Mouse (Mus musculus): ENCODE measurements at regions not wholly inside any gene's neighbourhood (a gene's known extent, or its start where the extent isn't known, plus 50 kb on each side); places are given as distances from the start of the nearest gene placed in this dataset.

GRCm38 (mm10) chr13:44037774-44038294 lies 253.3 kb downstream of the Cd83 start:
- DNase-seq (ENCODE audit: low read depth): no peak

- no peak for DNase-seq (ENCODE audit: low read depth)
These were observed 253.7 kb downstream of the Cd83 start for GRCm38 (mm10) chr13:44038322-44038721.

GRCm38 (mm10) chr13:44040640-44041039 lies 256.1 kb downstream of the Cd83 start:
- DNase-seq (ENCODE audit: low read depth): no peak

- no peak for DNase-seq (ENCODE audit: low read depth)
These were observed 258.3 kb downstream of the Cd83 start for GRCm38 (mm10) chr13:44042730-44043493.

- DNase-seq (ENCODE audit: low read depth): no peak
These were observed 258.9 kb downstream of the Cd83 start for GRCm38 (mm10) chr13:44043494-44043885.

GRCm38 (mm10) chr13:44044546-44045216 lies 260.1 kb downstream of the Cd83 start:
- no peak for DNase-seq (ENCODE audit: low read depth)

- no peak for DNase-seq (ENCODE audit: low read depth)
These were observed 261.9 kb downstream of the Cd83 start for GRCm38 (mm10) chr13:44046436-44046835.

GRCm38 (mm10) chr13:44054157-44054556 lies 269.6 kb downstream of the Cd83 start:
- no peak for DNase-seq (ENCODE audit: low read depth)

GRCm38 (mm10) chr13:44055573-44056491 lies 271.3 kb downstream of the Cd83 start:
- DNase-seq (ENCODE audit: low read depth): no peak

GRCm38 (mm10) chr13:44056716-44057115 lies 272.1 kb downstream of the Cd83 start:
- DNase-seq (ENCODE audit: low read depth): no peak

GRCm38 (mm10) chr13:44057542-44057941 lies 273.0 kb downstream of the Cd83 start:
- no peak for DNase-seq (ENCODE audit: low read depth)

GRCm38 (mm10) chr13:44058277-44058676 lies 273.7 kb downstream of the Cd83 start:
- no peak for DNase-seq (ENCODE audit: low read depth)

- DNase-seq (ENCODE audit: low read depth): no peak
These were observed 274.9 kb downstream of the Cd83 start for GRCm38 (mm10) chr13:44059436-44059835.

- DNase-seq (ENCODE audit: low read depth): no peak
These were observed 276.7 kb downstream of the Cd83 start for GRCm38 (mm10) chr13:44061286-44061685.

- no peak for DNase-seq (ENCODE audit: low read depth)
These were observed 277.2 kb downstream of the Cd83 start for GRCm38 (mm10) chr13:44061721-44062300.

- DNase-seq (ENCODE audit: low read depth): no peak
These were observed 278.7 kb downstream of the Cd83 start for GRCm38 (mm10) chr13:44063317-44063716.

GRCm38 (mm10) chr13:44064026-44064425 lies 279.5 kb downstream of the Cd83 start:
- no peak for DNase-seq (ENCODE audit: low read depth)

GRCm38 (mm10) chr13:44065741-44066185 lies 281.2 kb downstream of the Cd83 start:
- DNase-seq (ENCODE audit: low read depth): peak; percentile 79

GRCm38 (mm10) chr13:44067244-44067643 lies 282.7 kb downstream of the Cd83 start:
- DNase-seq (ENCODE audit: low read depth): no peak

GRCm38 (mm10) chr13:44068951-44069350 lies 284.4 kb downstream of the Cd83 start:
- no peak for DNase-seq (ENCODE audit: low read depth)

GRCm38 (mm10) chr13:44073122-44073521 lies 288.5 kb downstream of the Cd83 start:
- no peak for DNase-seq (ENCODE audit: low read depth)

- no peak for DNase-seq (ENCODE audit: low read depth)
These were observed 289.6 kb downstream of the Cd83 start for GRCm38 (mm10) chr13:44074172-44074571.

Measured in induced T-regulatory cell, adult 2 months (primary cell).